Mouse (Mus musculus): ENCODE results near the gene Il6ra. TPM values are rescaled to one million over a fixed set of nuclear protein-coding genes. Genes with fewer than 3 reads are reported as not detected.

Gene Il6ra
- polyA plus RNA-seq, 1 experiment from 2014 or later = 0.47 TPM

DNA sequence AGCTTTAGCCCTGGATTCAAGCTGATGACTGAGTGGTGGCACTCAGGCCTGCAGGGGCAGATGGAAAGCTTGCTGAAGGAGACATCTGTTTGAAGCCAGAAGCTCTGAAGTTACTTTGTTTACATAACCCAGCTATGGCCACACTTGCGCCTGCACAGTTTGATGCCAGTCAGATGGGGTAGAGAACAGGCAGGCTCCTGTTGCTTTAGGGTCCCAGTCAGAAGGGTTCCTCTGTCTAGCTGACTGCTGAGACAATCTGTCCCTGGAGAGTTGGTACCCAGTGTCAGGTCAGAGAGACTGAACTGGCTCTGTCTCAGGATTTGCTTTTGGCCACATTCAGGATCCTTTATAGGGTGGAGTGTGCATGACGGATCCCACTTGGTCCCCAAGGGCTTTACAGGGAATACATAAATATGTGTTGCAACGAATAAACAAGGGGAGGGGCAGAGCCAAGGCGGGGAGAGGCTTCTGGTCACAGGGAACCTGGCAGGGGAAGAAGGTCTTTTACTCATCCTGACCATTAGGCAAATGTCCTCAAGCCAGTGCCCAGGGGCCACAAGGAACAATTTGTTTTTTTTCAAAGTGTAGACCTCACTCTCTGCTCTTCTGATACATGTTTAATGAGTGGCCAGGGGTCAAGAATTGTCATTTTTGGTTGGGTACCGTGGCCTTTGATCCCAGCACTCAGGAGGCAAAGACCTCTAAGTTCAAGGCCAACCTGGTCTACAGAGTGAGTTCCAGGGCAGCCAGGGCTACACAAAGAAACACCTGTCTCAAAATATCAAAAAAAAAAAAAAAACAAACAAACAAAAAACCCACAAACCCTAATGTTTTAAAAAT lies 3.1 kb downstream of the Il6ra start:
- 55% methylated on average over 5 of the region's 5 CpGs for WGBS
- H3K9me3 ChIP-seq (replicated peaks) = no peaks in the 10 kb centered on the region
- no peak overlapping the region for H3K4me2 ChIP-seq
- peaks cover 44% of the 10 kb centered on the region for H3K27me3 ChIP-seq (replicated peaks)
- no peaks in the 10 kb centered on the region for H3K36me3 ChIP-seq
- H3K4me1 ChIP-seq (replicated peaks) = peaks cover 12% of the 10 kb centered on the region; the same call in 1 of the 2 replicates
- no peak for ATAC-seq (ENCODE audit: insufficient number of reproducible peaks, low FRiP score)
- H3K4me3 ChIP-seq = no peak overlapping the region
- H3K9ac ChIP-seq = no peak overlapping the region
- no peak overlapping the region for H3K27ac ChIP-seq (ENCODE audit: poor library complexity, severe bottlenecking)

DNA sequence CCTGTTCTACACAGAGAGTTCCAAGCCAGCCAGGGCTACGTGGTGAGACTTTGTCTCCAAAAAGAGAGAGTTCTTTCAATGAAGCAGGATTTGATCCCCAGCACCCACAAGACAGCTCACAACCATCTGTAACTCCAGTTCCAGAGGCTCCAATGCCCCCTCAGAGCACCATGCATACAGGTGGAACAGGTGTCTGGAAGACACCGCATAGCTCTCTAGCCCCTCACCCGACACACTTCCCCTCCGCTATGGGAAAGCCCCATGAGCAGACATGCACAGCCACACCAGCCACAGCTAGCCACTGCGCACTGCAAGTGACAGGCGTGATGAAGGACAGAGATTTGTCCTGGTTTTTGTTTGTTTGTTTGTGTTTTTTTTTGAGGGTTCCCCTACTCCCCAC lies 4.2 kb downstream of the Il6ra start:
- Histone ChIP-seq H3K4me1 (replicated peaks) (peaks cover 12% of the 10 kb centered on the region; the same call in 1 of the 2 replicates), H3K36me3 (no peaks in the 10 kb centered on the region), H3K9me3 (replicated peaks) (no peaks in the 10 kb centered on the region), H3K27ac (ENCODE audit: poor library complexity, severe bottlenecking) (no peak overlapping the region), H3K27me3 (replicated peaks) (peaks cover 36% of the 10 kb centered on the region), H3K4me2 (no peak overlapping the region), H3K9ac (no peak overlapping the region), H3K4me3 (no peak overlapping the region)
- no peak for ATAC-seq (ENCODE audit: insufficient number of reproducible peaks, low FRiP score)
- WGBS = 72% methylated on average over 6 of the region's 6 CpGs

DNA sequence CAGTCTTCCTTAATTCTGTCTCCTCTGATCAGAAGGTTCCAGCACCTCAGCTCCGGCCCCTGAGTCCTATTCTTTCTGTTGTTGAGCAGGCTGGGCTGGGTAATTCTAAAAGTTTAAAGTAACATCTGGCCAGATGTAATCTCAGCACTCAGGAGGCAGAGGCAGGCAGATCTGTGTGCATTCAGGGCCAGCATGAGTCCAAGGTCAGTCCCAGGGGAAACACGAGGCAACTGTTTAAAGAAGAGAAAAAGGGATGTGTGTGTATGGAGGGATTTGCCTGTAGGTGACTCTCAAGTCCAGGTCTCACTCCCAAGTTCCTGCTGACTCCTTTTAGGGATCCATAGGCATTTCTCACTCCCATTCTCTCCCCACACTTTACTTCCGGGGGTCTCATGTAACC lies 5.2 kb downstream of the Il6ra start:
- no peaks in the 10 kb centered on the region for H3K36me3 ChIP-seq
- H3K9ac ChIP-seq = no peak overlapping the region
- no peaks in the 10 kb centered on the region for H3K9me3 ChIP-seq (replicated peaks)
- no peak overlapping the region for H3K4me2 ChIP-seq
- H3K4me3 ChIP-seq = no peak overlapping the region
- peaks cover 12% of the 10 kb centered on the region; the same call in 1 of the 2 replicates for H3K4me1 ChIP-seq (replicated peaks)
- WGBS = 80% methylated on average over 3 of the region's 3 CpGs
- no peak for ATAC-seq (ENCODE audit: insufficient number of reproducible peaks, low FRiP score)
- H3K27me3 ChIP-seq (replicated peaks) = peaks cover 42% of the 10 kb centered on the region
- H3K27ac ChIP-seq (ENCODE audit: poor library complexity, severe bottlenecking) = no peak overlapping the region

DNA sequence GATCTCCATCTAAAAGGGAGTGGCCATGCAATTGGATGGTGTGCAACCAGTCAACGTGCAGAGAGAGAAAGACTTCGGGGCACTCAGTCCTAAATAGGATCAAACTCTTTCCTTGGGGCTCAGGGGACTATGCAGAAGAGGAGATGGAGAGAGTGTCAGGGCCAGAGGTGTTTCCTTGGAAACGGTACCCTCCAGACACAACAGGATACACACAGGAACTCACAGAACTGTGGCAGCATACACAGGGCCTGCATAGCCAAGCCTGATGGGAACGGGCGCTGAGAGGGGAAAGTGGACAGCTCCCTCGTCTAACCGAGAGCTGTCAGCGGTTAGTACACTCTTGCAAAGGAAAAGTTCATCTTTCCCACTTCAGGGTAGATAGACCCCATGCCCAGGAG lies 13.5 kb downstream of the Il6ra start:
- no peak overlapping the region for H3K27ac ChIP-seq (ENCODE audit: poor library complexity, severe bottlenecking)
- H3K27me3 ChIP-seq (replicated peaks) = peaks cover 23% of the 10 kb centered on the region
- no peaks in the 10 kb centered on the region for H3K36me3 ChIP-seq
- H3K4me3 ChIP-seq = no peak overlapping the region
- WGBS = 49% methylated on average over 8 of the region's 8 CpGs
- H3K9me3 ChIP-seq (replicated peaks) = no peaks in the 10 kb centered on the region
- ATAC-seq (ENCODE audit: insufficient number of reproducible peaks, low FRiP score) = no peak
- H3K4me1 ChIP-seq (replicated peaks) = peaks cover 24% of the 10 kb centered on the region
- H3K9ac ChIP-seq = no peak overlapping the region
- no peak overlapping the region for H3K4me2 ChIP-seq

DNA sequence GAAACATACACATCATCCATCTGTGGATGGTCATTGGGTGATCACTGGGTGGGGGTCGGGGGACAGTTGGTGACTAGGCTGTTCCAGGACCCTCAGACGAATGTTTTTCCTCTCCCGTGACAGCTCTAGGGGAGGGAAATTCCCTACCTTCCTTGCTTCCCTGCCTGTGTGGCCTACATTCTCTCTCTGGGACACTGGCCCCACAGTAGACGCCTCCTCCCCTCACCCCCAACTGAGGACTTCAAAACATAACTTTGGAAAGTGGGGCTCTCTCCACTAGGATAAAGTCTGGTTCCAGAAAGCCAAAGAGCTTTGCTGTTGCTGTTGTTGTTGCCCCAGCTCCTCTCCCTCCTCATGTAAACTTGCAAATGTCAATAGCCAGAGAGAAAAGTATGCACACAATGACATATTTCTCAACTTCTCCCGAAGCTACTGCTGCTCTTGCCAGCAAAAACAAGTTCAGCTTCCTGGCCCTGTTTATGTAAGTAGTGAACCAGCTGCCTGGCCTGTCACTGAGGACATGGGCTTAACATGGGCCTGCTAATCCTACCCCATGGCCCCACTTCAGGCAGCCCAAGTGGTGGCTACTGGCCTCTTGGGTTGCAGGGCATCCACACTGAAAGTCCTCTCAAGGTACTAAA lies 14.0 kb downstream of the Il6ra start:
- Histone ChIP-seq H3K9me3 (replicated peaks) (no peaks in the 10 kb centered on the region), H3K36me3 (no peaks in the 10 kb centered on the region), H3K9ac (no peak overlapping the region), H3K27me3 (replicated peaks) (peaks cover 22% of the 10 kb centered on the region), H3K27ac (ENCODE audit: poor library complexity, severe bottlenecking) (no peak overlapping the region), H3K4me2 (no peak overlapping the region), H3K4me3 (no peak overlapping the region), H3K4me1 (replicated peaks) (peaks cover 24% of the 10 kb centered on the region)
- no peak for ATAC-seq (ENCODE audit: insufficient number of reproducible peaks, low FRiP score)
- WGBS = 54% methylated on average over 5 of the region's 5 CpGs

DNA sequence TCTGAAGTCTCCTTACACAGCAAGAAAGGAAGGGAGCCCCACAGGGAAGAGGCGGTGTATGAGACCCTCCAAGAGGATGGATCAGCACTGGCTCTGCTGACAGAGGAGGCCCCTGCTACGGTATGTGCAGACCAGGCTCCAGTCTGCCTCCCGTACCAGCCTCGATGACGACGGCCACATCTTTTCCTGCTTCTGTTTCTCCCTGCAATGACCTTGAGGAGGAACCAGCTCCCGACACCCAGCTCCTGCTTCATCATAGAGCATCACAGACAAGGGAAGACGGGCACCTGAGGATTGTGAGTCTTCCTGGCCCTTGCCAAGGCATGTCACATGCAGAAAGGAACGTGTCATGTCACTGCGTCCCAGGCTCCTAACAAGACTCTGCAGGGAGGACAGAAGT lies 15.0 kb downstream of the Il6ra start:
- Histone ChIP-seq H3K9ac (no peak overlapping the region), H3K4me2 (no peak overlapping the region), H3K4me1 (replicated peaks) (peaks cover 24% of the 10 kb centered on the region), H3K4me3 (no peak overlapping the region), H3K9me3 (replicated peaks) (no peaks in the 10 kb centered on the region), H3K27ac (ENCODE audit: poor library complexity, severe bottlenecking) (no peak overlapping the region), H3K36me3 (no peaks in the 10 kb centered on the region), H3K27me3 (replicated peaks) (peaks cover 13% of the 10 kb centered on the region)
- WGBS = 63% methylated on average over 10 of the region's 10 CpGs
- ATAC-seq (ENCODE audit: insufficient number of reproducible peaks, low FRiP score) = no peak

DNA sequence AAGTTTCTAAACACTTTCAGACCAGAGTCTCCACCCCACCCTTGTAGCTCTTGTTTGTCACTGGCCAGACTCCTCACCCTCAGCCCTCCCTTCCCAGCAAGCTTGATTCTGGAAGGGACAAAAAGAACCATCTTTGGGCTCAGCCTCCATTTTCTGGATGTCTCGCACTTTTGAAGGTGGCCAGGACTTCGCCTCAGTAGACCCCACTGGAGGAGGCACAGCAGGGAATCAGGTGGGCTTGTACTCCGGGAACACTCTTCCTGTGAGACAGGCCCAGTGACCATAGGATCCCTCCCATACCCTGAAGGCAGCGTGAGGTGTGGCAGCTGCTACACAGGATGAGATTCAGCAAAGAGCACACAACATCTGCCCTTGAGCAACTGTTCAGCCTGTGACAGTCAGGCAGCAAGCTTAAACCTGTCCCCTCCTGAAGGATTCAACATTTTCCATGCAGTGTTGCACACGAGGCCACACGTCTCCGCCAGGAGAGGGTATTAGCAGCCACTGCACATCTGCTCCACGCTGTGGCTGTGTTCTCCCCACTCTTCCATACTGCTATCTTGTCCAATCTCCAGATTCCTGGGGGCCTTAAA lies 15.7 kb downstream of the Il6ra start:
- WGBS = 78% methylated on average over 8 of the region's 8 CpGs
- ATAC-seq (ENCODE audit: insufficient number of reproducible peaks, low FRiP score) = no peak

DNA sequence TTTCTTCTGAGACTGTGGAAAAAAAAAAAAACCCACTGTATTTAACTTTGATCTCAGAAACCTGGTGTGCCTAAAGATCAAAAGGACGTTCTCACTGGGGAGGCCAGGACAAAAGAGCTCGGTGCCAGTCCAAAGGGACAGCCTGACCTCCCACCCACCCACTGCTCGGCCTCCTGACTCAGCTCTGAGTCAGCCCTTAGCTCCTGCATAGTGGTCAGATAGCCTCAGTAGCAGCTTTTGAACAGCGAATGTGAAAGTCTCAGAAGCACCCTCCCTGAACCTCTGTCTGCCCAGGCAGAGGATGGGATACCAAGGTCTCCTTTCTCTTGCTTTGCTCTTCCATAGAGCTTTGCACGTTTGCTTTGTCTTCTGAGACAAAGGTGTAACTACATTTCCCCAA lies 16.4 kb downstream of the Il6ra start:
- Histone ChIP-seq H3K27ac (ENCODE audit: poor library complexity, severe bottlenecking) (no peak overlapping the region), H3K9me3 (replicated peaks) (no peaks in the 10 kb centered on the region), H3K36me3 (no peaks in the 10 kb centered on the region), H3K4me1 (replicated peaks) (peaks cover 16% of the 10 kb centered on the region), H3K4me2 (no peak overlapping the region), H3K4me3 (no peak overlapping the region), H3K27me3 (replicated peaks) (peaks cover 10% of the 10 kb centered on the region; the same call in 1 of the 2 replicates), H3K9ac (no peak overlapping the region)
- 40% methylated on average over 5 of the region's 5 CpGs for WGBS
- no peak for ATAC-seq (ENCODE audit: insufficient number of reproducible peaks, low FRiP score)

More for the DNA sequence above, 15.7 kb downstream of the Il6ra start:
- Histone ChIP-seq H3K9me3 (replicated peaks) (no peaks in the 10 kb centered on the region), H3K4me3 (no peak overlapping the region), H3K36me3 (no peaks in the 10 kb centered on the region), H3K27me3 (replicated peaks) (peaks cover 10% of the 10 kb centered on the region; the same call in 1 of the 2 replicates), H3K27ac (ENCODE audit: poor library complexity, severe bottlenecking) (no peak overlapping the region), H3K9ac (no peak overlapping the region), H3K4me1 (replicated peaks) (peaks cover 23% of the 10 kb centered on the region), H3K4me2 (no peak overlapping the region)

DNA sequence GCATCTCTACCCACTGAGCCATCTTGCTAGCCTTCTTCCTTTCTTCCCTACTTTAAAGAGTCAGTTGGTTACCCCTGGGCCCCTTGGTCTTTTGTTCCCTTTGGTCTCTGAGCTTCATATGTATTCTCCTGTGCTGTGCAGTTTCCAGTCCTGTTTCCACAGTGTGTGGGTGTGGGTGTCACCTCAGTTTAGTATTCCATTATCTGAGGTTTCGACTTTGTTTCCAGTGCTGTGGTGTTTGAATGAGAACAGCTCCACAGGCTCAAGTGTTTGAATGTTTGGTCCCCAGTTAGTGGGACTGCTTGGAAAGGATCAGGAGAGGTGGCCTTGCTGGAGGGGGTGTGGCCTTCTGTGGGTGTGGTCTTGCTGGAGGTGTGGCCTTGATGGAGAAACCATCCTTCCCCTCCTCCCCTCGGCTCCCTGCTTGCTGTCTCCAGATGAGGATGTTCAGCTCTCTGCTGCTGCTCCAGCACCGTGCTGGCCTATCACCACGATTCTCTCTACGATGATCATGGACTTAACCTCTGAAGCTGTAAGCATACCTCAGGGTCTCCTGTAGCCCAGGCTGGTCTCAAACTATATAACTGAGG lies 20.4 kb downstream of the Il6ra start:
- Histone ChIP-seq H3K9me3 (replicated peaks) (no peaks in the 10 kb centered on the region), H3K9ac (no peak overlapping the region), H3K4me1 (replicated peaks) (no peaks in the 10 kb centered on the region), H3K27ac (ENCODE audit: poor library complexity, severe bottlenecking) (no peak overlapping the region), H3K4me2 (no peak overlapping the region), H3K27me3 (replicated peaks) (peaks cover 10% of the 10 kb centered on the region; the same call in 1 of the 2 replicates), H3K36me3 (no peaks in the 10 kb centered on the region), H3K4me3 (no peak overlapping the region)
- no peak for ATAC-seq (ENCODE audit: insufficient number of reproducible peaks, low FRiP score)
- WGBS = 77% methylated on average over 5 of the region's 5 CpGs

DNA sequence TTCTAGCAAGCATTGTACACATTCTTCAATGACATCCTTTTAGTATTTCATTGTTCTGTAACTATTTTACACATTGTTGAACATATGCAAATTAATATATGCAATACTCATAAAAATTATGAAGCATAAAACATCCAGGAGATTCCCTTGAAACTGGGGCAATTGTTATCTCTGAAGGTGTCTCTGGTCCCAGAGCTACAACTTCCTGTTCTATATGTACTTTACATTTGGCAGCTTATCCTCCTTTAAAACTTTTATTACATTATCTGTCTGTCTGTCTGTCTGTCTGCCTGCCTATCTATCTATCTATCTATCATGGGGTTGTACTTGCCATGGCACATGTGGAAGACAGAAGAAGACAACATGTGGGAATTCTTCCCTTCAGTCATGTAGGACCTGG lies 21.3 kb downstream of the Il6ra start:
- H3K27me3 ChIP-seq (replicated peaks) = 0 out of 2 replicates have a peak, but pooled peaks cover 5% of the 10 kb centered on the region
- H3K36me3 ChIP-seq = no peaks in the 10 kb centered on the region
- ATAC-seq (ENCODE audit: insufficient number of reproducible peaks, low FRiP score) = no peak
- no peak overlapping the region for H3K27ac ChIP-seq (ENCODE audit: poor library complexity, severe bottlenecking)
- H3K9ac ChIP-seq = no peak overlapping the region
- H3K4me3 ChIP-seq = no peak overlapping the region
- no peak overlapping the region for H3K4me2 ChIP-seq
- no peaks in the 10 kb centered on the region for H3K4me1 ChIP-seq (replicated peaks)
- no peaks in the 10 kb centered on the region for H3K9me3 ChIP-seq (replicated peaks)

DNA sequence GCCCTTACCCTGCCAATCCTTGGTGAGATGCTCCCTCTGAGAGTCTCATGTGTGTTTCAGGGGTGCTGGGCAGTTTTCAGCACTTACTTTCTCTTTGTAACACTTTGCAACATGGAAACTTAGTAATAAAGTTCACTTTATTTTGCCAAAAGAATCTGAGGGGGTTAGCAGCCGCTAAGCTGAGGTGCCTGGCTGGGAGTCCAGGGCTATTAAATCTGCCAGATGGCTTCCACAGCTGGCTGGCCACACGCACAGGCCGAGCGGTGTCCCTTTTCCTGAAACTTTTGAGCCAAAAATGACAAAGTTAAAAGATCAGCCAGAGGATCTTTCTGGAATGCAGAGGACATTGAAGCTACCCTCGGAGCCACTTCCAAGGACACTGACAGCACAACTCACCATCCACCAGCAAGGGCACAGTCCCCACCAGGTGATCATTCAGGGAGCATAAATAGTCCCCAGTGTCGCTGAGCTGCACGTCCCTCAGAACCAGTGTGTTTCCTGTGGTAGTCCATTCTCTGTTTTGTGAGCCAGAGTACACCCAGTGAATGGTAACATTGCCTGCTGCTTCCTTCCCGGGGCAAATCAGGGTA lies 23.1 kb downstream of the Il6ra start:
- Histone ChIP-seq H3K4me2 (no peak overlapping the region), H3K36me3 (no peaks in the 10 kb centered on the region), H3K27me3 (replicated peaks) (no peaks in the 10 kb centered on the region), H3K9ac (no peak overlapping the region), H3K9me3 (replicated peaks) (no peaks in the 10 kb centered on the region), H3K27ac (ENCODE audit: poor library complexity, severe bottlenecking) (no peak overlapping the region), H3K4me3 (no peak overlapping the region), H3K4me1 (replicated peaks) (no peaks in the 10 kb centered on the region)
- WGBS = 71% methylated on average over 8 of the region's 8 CpGs
- ATAC-seq (ENCODE audit: insufficient number of reproducible peaks, low FRiP score) = no peak

Measured in heart, embryonic 12.5 days (tissue).